Mouse (Mus musculus): ENCODE measurements around the gene Axdnd1. TPM values are rescaled to one million over a fixed set of nuclear protein-coding genes. Genes with fewer than 3 reads are reported as not detected.

The Axdnd1 gene
- polyA plus RNA-seq, 1 experiment from 2014 or later = 0.43 TPM

DNA sequence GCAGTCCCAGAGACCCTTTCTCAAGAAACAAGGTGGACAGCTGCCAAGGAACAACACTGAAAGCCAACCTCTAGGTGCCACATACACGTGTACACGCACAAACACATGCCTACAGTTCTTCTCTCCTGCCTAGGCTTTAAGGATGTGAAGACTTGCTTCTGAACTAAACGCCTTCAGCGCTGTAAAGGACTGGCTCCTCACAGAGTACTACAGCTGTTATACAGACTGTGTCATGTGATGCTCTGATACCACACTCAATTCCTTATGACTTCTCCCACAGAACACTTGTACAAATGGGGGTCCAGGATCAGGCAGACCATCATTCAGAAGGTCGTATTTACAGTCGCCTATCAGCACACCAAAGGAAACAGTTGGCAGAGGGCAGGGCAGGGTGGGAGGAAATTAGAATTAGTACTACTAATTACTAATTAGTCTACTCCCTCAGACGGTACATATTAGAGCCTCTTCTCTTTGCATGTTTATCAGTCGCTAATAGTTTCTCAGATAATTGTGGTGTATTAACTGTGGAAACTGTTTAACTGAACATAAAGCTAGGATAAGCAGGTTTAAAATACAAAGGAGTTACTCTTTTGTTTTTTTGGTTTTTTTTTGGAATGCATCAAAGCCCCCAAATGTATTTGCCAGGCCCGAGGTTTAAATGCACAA lies 132.3 kb downstream of the Axdnd1 start:
- no peaks in the 10 kb centered on the region for H3K27me3 ChIP-seq (ENCODE audit: control insufficient read depth, insufficient read depth, low read length)
- 85% methylated on average over 9 of the region's 9 CpGs for whole genome bisulfite sequencing
- H3K4me1 ChIP-seq (replicated peaks; ENCODE audit: control insufficient read depth, insufficient read depth, low read length) = no peaks in the 10 kb centered on the region
- no peak overlapping the region for H3K27ac ChIP-seq (ENCODE audit: low read depth, low read length)
- ATAC-seq (replicated peaks; ENCODE audit: low FRiP score) = no peak
- no peak for DNase-seq (ENCODE audit: low spot score)
- H3K36me3 ChIP-seq (ENCODE audit: control insufficient read depth, insufficient read depth, low read length) = no peaks in the 10 kb centered on the region
- H3K4me2 ChIP-seq (ENCODE audit: low read depth, low read length, severe bottlenecking) = no peak overlapping the region
- no peak overlapping the region for H3K9ac ChIP-seq (ENCODE audit: low read length)
- no peak overlapping the region for H3K4me3 ChIP-seq (ENCODE audit: low read depth, low read length)
- H3K9me3 ChIP-seq (ENCODE audit: control insufficient read depth, low read length) = no peaks in the 10 kb centered on the region

- DNase-seq (ENCODE audit: low spot score) (no peak), ATAC-seq (replicated peaks; ENCODE audit: low FRiP score) (no peak)
- no peak overlapping the region for H3K4me3 ChIP-seq (ENCODE audit: low read depth, low read length)
- H3K4me2 ChIP-seq (ENCODE audit: low read depth, low read length, severe bottlenecking) = no peak overlapping the region
- H3K27me3 ChIP-seq (ENCODE audit: control insufficient read depth, insufficient read depth, low read length) = no peaks in the 10 kb centered on the region
- H3K27ac ChIP-seq (ENCODE audit: low read depth, low read length) = no peak overlapping the region
- H3K36me3 ChIP-seq (ENCODE audit: control insufficient read depth, insufficient read depth, low read length) = no peaks in the 10 kb centered on the region
- no peaks in the 10 kb centered on the region for H3K4me1 ChIP-seq (replicated peaks; ENCODE audit: control insufficient read depth, insufficient read depth, low read length)
- no peaks in the 10 kb centered on the region for H3K9me3 ChIP-seq (ENCODE audit: control insufficient read depth, low read length)
- H3K9ac ChIP-seq (ENCODE audit: low read length) = no peak overlapping the region
- WGBS = 88% methylated on average over 5 of the region's 5 CpGs
These were observed 135.4 kb downstream of the Axdnd1 start for GRCm38 (mm10) chr1:156285541-156285896.

DNA sequence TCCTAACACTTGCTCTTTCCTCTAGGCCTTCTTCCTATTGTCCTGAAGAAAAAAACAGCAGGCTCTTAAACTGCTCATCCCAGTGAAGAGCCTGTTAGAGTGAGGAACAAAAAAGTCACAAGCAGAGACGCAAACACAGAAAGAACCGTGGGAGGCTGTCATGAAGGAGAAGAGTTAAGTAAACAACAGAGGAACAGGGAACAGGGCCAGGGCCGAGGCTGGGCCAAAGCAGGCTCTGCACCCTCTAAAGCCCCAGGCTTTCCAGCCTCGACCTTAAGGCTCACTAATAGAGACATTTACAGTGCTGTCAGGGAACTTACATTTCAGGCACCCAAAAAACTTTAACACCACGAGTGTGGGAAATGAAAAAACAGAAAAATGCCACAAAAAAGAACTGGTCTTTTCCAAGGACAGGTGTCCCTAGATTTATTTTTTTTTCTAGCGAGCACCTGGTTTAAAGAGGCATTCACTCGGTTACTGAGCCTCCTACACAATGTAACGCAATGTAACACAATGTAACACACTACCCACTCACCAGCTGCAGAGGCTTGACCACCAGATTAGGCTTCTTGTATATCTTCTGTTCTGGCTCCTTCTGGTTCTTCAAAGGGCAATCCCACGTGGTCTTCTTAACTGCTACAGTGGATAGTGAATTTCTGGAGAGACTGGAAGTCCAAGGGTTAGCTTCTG lies 136.0 kb downstream of the Axdnd1 start:
- no peaks in the 10 kb centered on the region for H3K9me3 ChIP-seq (ENCODE audit: control insufficient read depth, low read length)
- no peak overlapping the region for H3K9ac ChIP-seq (ENCODE audit: low read length)

DNA sequence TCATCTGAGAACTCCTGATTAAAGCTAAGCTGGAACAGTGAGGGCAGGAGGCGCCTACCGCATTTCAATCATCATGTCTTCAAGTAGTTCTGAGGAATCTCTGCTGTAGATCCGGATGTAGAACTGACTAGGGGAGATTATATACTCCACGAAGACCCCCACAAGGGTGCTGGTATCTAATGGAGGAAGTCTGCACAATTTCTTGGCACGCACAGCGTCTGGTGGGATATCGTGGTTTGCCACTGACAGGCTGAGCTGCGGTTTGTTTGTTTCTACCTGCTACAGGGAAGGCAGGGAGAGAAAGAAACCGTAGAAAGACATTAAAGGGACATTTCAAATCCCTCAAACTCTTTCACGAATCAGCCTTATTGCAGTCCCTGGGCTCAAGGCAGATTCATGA lies 136.8 kb downstream of the Axdnd1 start:
- no peak overlapping the region for H3K9ac ChIP-seq (ENCODE audit: low read length)
- ATAC-seq (replicated peaks; ENCODE audit: low FRiP score) (no peak), DNase-seq (ENCODE audit: low spot score) (no peak)
- 87% methylated on average over 10 of the region's 10 CpGs for WGBS
- H3K27ac ChIP-seq (ENCODE audit: low read depth, low read length) = no peak overlapping the region
- H3K27me3 ChIP-seq (ENCODE audit: control insufficient read depth, insufficient read depth, low read length) = no peaks in the 10 kb centered on the region
- no peak overlapping the region for H3K4me2 ChIP-seq (ENCODE audit: low read depth, low read length, severe bottlenecking)
- H3K36me3 ChIP-seq (ENCODE audit: control insufficient read depth, insufficient read depth, low read length) = no peaks in the 10 kb centered on the region
- H3K4me3 ChIP-seq (ENCODE audit: low read depth, low read length) = no peak overlapping the region
- no peaks in the 10 kb centered on the region for H3K4me1 ChIP-seq (replicated peaks; ENCODE audit: control insufficient read depth, insufficient read depth, low read length)
- H3K9me3 ChIP-seq (ENCODE audit: control insufficient read depth, low read length) = no peaks in the 10 kb centered on the region

More for the DNA sequence above, 136.0 kb downstream of the Axdnd1 start:
- Histone ChIP-seq H3K4me2 (ENCODE audit: low read depth, low read length, severe bottlenecking) (no peak overlapping the region), H3K4me1 (replicated peaks; ENCODE audit: control insufficient read depth, insufficient read depth, low read length) (no peaks in the 10 kb centered on the region), H3K36me3 (ENCODE audit: control insufficient read depth, insufficient read depth, low read length) (no peaks in the 10 kb centered on the region), H3K27me3 (ENCODE audit: control insufficient read depth, insufficient read depth, low read length) (no peaks in the 10 kb centered on the region), H3K4me3 (ENCODE audit: low read depth, low read length) (no peak overlapping the region), H3K27ac (ENCODE audit: low read depth, low read length) (no peak overlapping the region)
- 57% methylated on average over 9 of the region's 9 CpGs for WGBS
- ATAC-seq (replicated peaks; ENCODE audit: low FRiP score) = no peak
- DNase-seq (ENCODE audit: low spot score) = no peak

DNA sequence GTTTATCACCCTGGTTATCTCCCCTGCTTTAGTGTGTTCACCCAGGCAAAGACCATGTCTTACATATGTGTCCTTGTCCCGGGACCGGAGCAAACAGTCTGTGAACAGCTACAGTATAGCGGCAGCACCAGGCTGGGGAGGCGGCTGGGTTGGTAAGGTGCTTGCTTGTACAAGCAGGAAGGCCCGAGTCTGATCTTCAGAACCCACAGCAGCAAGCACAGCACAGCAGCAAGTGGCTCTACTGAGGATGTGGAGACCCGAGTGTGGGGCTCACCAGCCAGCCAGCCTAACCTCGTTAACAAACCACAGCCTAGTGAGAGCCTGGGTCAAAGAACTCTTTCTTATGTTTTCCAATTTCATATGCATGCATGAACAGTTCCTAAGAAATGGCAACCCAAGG lies 140.8 kb downstream of the Axdnd1 start:
- Histone ChIP-seq H3K4me2 (ENCODE audit: low read depth, low read length, severe bottlenecking) (no peak overlapping the region), H3K4me1 (replicated peaks; ENCODE audit: control insufficient read depth, insufficient read depth, low read length) (no peaks in the 10 kb centered on the region), H3K27me3 (ENCODE audit: control insufficient read depth, insufficient read depth, low read length) (no peaks in the 10 kb centered on the region), H3K9ac (ENCODE audit: low read length) (no peak overlapping the region), H3K4me3 (ENCODE audit: low read depth, low read length) (no peak overlapping the region), H3K9me3 (ENCODE audit: control insufficient read depth, low read length) (no peaks in the 10 kb centered on the region), H3K27ac (ENCODE audit: low read depth, low read length) (no peak overlapping the region), H3K36me3 (ENCODE audit: control insufficient read depth, insufficient read depth, low read length) (no peaks in the 10 kb centered on the region)
- ATAC-seq (replicated peaks; ENCODE audit: low FRiP score) (no peak), DNase-seq (ENCODE audit: low spot score) (no peak)
- WGBS = 81% methylated on average over 7 of the region's 7 CpGs

- H3K4me3 ChIP-seq (ENCODE audit: low read depth, low read length) = no peak overlapping the region
- DNase-seq (ENCODE audit: low spot score) (no peak), ATAC-seq (replicated peaks; ENCODE audit: low FRiP score) (no peak)
- H3K36me3 ChIP-seq (ENCODE audit: control insufficient read depth, insufficient read depth, low read length) = no peaks in the 10 kb centered on the region
- H3K9me3 ChIP-seq (ENCODE audit: control insufficient read depth, low read length) = no peaks in the 10 kb centered on the region
- 68% methylated on average over 7 of the region's 7 CpGs for WGBS
- H3K27me3 ChIP-seq (ENCODE audit: control insufficient read depth, insufficient read depth, low read length) = no peaks in the 10 kb centered on the region
- no peak overlapping the region for H3K4me2 ChIP-seq (ENCODE audit: low read depth, low read length, severe bottlenecking)
- no peaks in the 10 kb centered on the region for H3K4me1 ChIP-seq (replicated peaks; ENCODE audit: control insufficient read depth, insufficient read depth, low read length)
- no peak overlapping the region for H3K27ac ChIP-seq (ENCODE audit: low read depth, low read length)
- no peak overlapping the region for H3K9ac ChIP-seq (ENCODE audit: low read length)
These were observed 147.3 kb downstream of the Axdnd1 start for GRCm38 (mm10) chr1:156273647-156274046.

Other genes starting within 250 kb of the Axdnd1 start
- gene Fam163a, start 216.1 kb downstream of the Axdnd1 start, polyA plus RNA-seq (2014; fragmentation: Nextera tagmentation; extraction: Ambion mirVana) = 2.6 and 3.2 TPM in 2 replicates
- gene Tdrd5, start 117.5 kb downstream of the Axdnd1 start, polyA plus RNA-seq (2014; fragmentation: Nextera tagmentation; extraction: Ambion mirVana) = 0.07 and 0.32 TPM in 2 replicates
- 0.21 and 0.41 TPM in 2 replicates for gene Nphs2, start 110.4 kb downstream of the Axdnd1 start, polyA plus RNA-seq (2014; fragmentation: Nextera tagmentation; extraction: Ambion mirVana)
- 833 and 877 TPM in 2 replicates for gene Gm2000, start 55.1 kb downstream of the Axdnd1 start, polyA plus RNA-seq (2014; fragmentation: Nextera tagmentation; extraction: Ambion mirVana)
- 22.5 and 25.8 TPM in 2 replicates for gene Soat1, start 53.2 kb upstream of the Axdnd1 start, polyA plus RNA-seq (2014; fragmentation: Nextera tagmentation; extraction: Ambion mirVana)
- 0.12 and 0.37 TPM in 2 replicates for gene Gm10031, start 102.9 kb upstream of the Axdnd1 start, polyA plus RNA-seq (2014; fragmentation: Nextera tagmentation; extraction: Ambion mirVana)
- 5.7 TPM in 2 replicates for gene Abl2, start 137.6 kb upstream of the Axdnd1 start, polyA plus RNA-seq (2014; fragmentation: Nextera tagmentation; extraction: Ambion mirVana)